Mouse (Mus musculus) midbrain, embryonic 15.5 days (tissue): ENCODE data around the gene Papolb. TPM values are rescaled to one million over a fixed set of nuclear protein-coding genes. Genes with fewer than 3 reads are reported as not detected.

Experiments used
- ATAC-seq: fragments of 200-750 bp; cut with Nextera tagmentation; replicated peaks from 2 replicates; pipeline ENCODE4 v1.8.0; 2017; ENCODE audit warnings: moderate TSS enrichment
- H3K27ac ChIP-seq: fragments of 300-500 bp; sonication (generic); 2 replicates; pipeline ENCODE4 v1.5.1; 2015; ENCODE audit warnings: mild to moderate bottlenecking, inconsistent platforms
- H3K27me3 ChIP-seq: fragments of 300-500 bp; sonication (generic); replicated peaks from 2 replicates; pipeline ENCODE4 v1.6.1; 2015; ENCODE audit warnings: inconsistent platforms
- H3K36me3 ChIP-seq: fragments of 300-500 bp; sonication (generic); replicated peaks from 2 replicates; pipeline ENCODE4 v1.6.1; 2015; ENCODE audit warnings: inconsistent platforms
- H3K4me1 ChIP-seq: fragments of 300-500 bp; sonication (generic); 2 replicates; pipeline ENCODE4 v1.6.1; 2015; ENCODE audit warnings: inconsistent platforms
- H3K4me2 ChIP-seq: fragments of 300-500 bp; sonication (generic); 2 replicates; pipeline ENCODE4 v1.6.1; 2015; ENCODE audit warnings: inconsistent platforms, mild to moderate bottlenecking, moderate library complexity
- H3K4me3 ChIP-seq: fragments of 300-500 bp; sonication (generic); 2 replicates; pipeline ENCODE4 v1.5.1; 2015; ENCODE audit warnings: mild to moderate bottlenecking, inconsistent platforms
- H3K9ac ChIP-seq: fragments of 300-500 bp; sonication (generic); 2 replicates; pipeline ENCODE4 v1.6.1; 2015; ENCODE audit warnings: mild to moderate bottlenecking, inconsistent platforms
- H3K9me3 ChIP-seq: fragments of 300-500 bp; sonication (generic); 2 replicates; pipeline ENCODE4 v1.6.1; 2016; ENCODE audit warnings: inconsistent platforms
- WGBS: fragments of 180-500 bp; shearing (Covaris S2); methylation state at CpG from one replicate; pipeline ENCODE4 v1.1.7; 2015; ENCODE audit warnings: mixed read lengths; 5-methylcytosine and 5-hydroxymethylcytosine counted together
- polyA plus RNA-seq: library from polyadenylated mRNA; unstranded; fragments of >200 nt; fragmentation: Nextera tagmentation; extraction: Ambion mirVana; gene quantifications from 2 replicates; pipeline ENCODE4 v1.2.1, GENCODE M21; 2015

Papolb gene
- polyA plus RNA-seq, 1 experiment from 2014 or later = 0.26 TPM

- H3K9me3 ChIP-seq = no peaks in the 10 kb centered on the region
- H3K36me3 ChIP-seq = no peaks in the 10 kb centered on the region
- peak overlapping the region; percentile 91 for H3K4me2 ChIP-seq
- WGBS = 36% methylated on average over 9 of the region's 9 CpGs
- no peak overlapping the region for H3K9ac ChIP-seq
- peaks cover 13% of the 10 kb centered on the region for H3K4me1 ChIP-seq
- no peak overlapping the region for H3K27ac ChIP-seq
- peak overlapping the region; percentile 55; the same call in 1 of the 2 replicates for H3K4me3 ChIP-seq
- no peaks in the 10 kb centered on the region for H3K27me3 ChIP-seq
- ATAC-seq = no peak
Observed at GRCm38 (mm10) chr5:142549441-142549840, 19.6 kb upstream of the Papolb start.

- H3K9ac ChIP-seq = no peak overlapping the region
- ATAC-seq = no peak
- H3K27ac ChIP-seq = no peak overlapping the region
- H3K4me3 ChIP-seq = no peak overlapping the region
- no peak overlapping the region for H3K4me2 ChIP-seq
- H3K9me3 ChIP-seq = no peaks in the 10 kb centered on the region
- no peaks in the 10 kb centered on the region for H3K27me3 ChIP-seq
- 86% methylated on average over 3 of the region's 3 CpGs for WGBS
- no peaks in the 10 kb centered on the region for H3K36me3 ChIP-seq
- peaks cover 13% of the 10 kb centered on the region for H3K4me1 ChIP-seq
Observed at GRCm38 (mm10) chr5:142547066-142547465, 17.2 kb upstream of the Papolb start.

GRCm38 (mm10) chr5:142546344-142546743, 16.5 kb upstream of the Papolb start:
- no peak overlapping the region for H3K4me3 ChIP-seq
- WGBS = 9% methylated on average over 5 of the region's 5 CpGs
- no peak overlapping the region for H3K4me2 ChIP-seq
- no peaks in the 10 kb centered on the region for H3K36me3 ChIP-seq
- H3K4me1 ChIP-seq = peaks cover 13% of the 10 kb centered on the region
- H3K9me3 ChIP-seq = no peaks in the 10 kb centered on the region
- no peak for ATAC-seq
- H3K9ac ChIP-seq = no peak overlapping the region
- no peaks in the 10 kb centered on the region for H3K27me3 ChIP-seq
- H3K27ac ChIP-seq = no peak overlapping the region

- H3K4me3 ChIP-seq = no peak overlapping the region
- no peak overlapping the region for H3K4me2 ChIP-seq
- no peak for ATAC-seq
- WGBS = 84% methylated on average over 5 of the region's 5 CpGs
- H3K4me1 ChIP-seq = peaks cover 12% of the 10 kb centered on the region
- no peaks in the 10 kb centered on the region for H3K27me3 ChIP-seq
- no peaks in the 10 kb centered on the region for H3K36me3 ChIP-seq
- H3K27ac ChIP-seq = no peak overlapping the region
- no peaks in the 10 kb centered on the region for H3K9me3 ChIP-seq
- H3K9ac ChIP-seq = no peak overlapping the region
Observed at GRCm38 (mm10) chr5:142545014-142545795, 15.3 kb upstream of the Papolb start.

- WGBS = 92% methylated on average over 3 of the region's 3 CpGs
- Histone ChIP-seq H3K4me1 (no peaks in the 10 kb centered on the region), H3K36me3 (no peaks in the 10 kb centered on the region), H3K27me3 (no peaks in the 10 kb centered on the region), H3K27ac (no peak overlapping the region), H3K9me3 (no peaks in the 10 kb centered on the region), H3K4me2 (no peak overlapping the region), H3K4me3 (no peak overlapping the region), H3K9ac (no peak overlapping the region)
- no peak for ATAC-seq
Observed at GRCm38 (mm10) chr5:142537286-142537685, 7.4 kb upstream of the Papolb start.

- Histone ChIP-seq H3K27me3 (peaks cover 2% of the 10 kb centered on the region; the same call in 1 of the 2 replicates), H3K4me2 (no peak overlapping the region), H3K9me3 (no peaks in the 10 kb centered on the region), H3K9ac (no peak overlapping the region), H3K4me3 (no peak overlapping the region), H3K27ac (no peak overlapping the region), H3K36me3 (no peaks in the 10 kb centered on the region), H3K4me1 (no peaks in the 10 kb centered on the region)
- ATAC-seq = no peak
- 80% methylated on average over 4 of the region's 4 CpGs for WGBS
Observed at GRCm38 (mm10) chr5:142535388-142535787, 5.5 kb upstream of the Papolb start.

- WGBS = 64% methylated on average over 8 of the region's 8 CpGs
- H3K4me1 ChIP-seq = no peaks in the 10 kb centered on the region
- H3K9ac ChIP-seq = no peak overlapping the region
- H3K27me3 ChIP-seq = peaks cover 6% of the 10 kb centered on the region; the same call in 1 of the 2 replicates
- no peaks in the 10 kb centered on the region for H3K9me3 ChIP-seq
- H3K4me2 ChIP-seq = no peak overlapping the region
- no peak overlapping the region for H3K4me3 ChIP-seq
- H3K36me3 ChIP-seq = no peaks in the 10 kb centered on the region; the same call in 1 of the 2 replicates
- ATAC-seq = no peak
- no peak overlapping the region for H3K27ac ChIP-seq
Observed at GRCm38 (mm10) chr5:142524711-142525464, 5.0 kb downstream of the Papolb start.

GRCm38 (mm10) chr5:142521195-142521866, 8.5 kb downstream of the Papolb start:
- Histone ChIP-seq H3K4me2 (no peak overlapping the region), H3K9ac (no peak overlapping the region), H3K27ac (no peak overlapping the region), H3K27me3 (no peaks in the 10 kb centered on the region), H3K4me1 (no peaks in the 10 kb centered on the region), H3K36me3 (no peaks in the 10 kb centered on the region), H3K4me3 (no peak overlapping the region), H3K9me3 (no peaks in the 10 kb centered on the region)
- 89% methylated on average over 11 of the region's 11 CpGs for WGBS
- ATAC-seq = no peak

GRCm38 (mm10) chr5:142520360-142520759, 9.5 kb downstream of the Papolb start:
- ATAC-seq = no peak
- H3K4me1 ChIP-seq = no peaks in the 10 kb centered on the region
- H3K27me3 ChIP-seq = no peaks in the 10 kb centered on the region
- no peak overlapping the region for H3K9ac ChIP-seq
- no peak overlapping the region for H3K27ac ChIP-seq
- no peaks in the 10 kb centered on the region for H3K36me3 ChIP-seq
- H3K4me3 ChIP-seq = no peak overlapping the region
- WGBS = 79% methylated on average over 4 of the region's 4 CpGs
- H3K4me2 ChIP-seq = no peak overlapping the region
- H3K9me3 ChIP-seq = no peaks in the 10 kb centered on the region

GRCm38 (mm10) chr5:142518973-142519372, 10.9 kb downstream of the Papolb start:
- no peaks in the 10 kb centered on the region for H3K4me1 ChIP-seq
- no peak overlapping the region for H3K4me3 ChIP-seq
- H3K36me3 ChIP-seq = no peaks in the 10 kb centered on the region
- no peak for ATAC-seq
- no peak overlapping the region for H3K9ac ChIP-seq
- WGBS = 63% methylated on average over 6 of the region's 6 CpGs
- H3K4me2 ChIP-seq = no peak overlapping the region
- no peak overlapping the region for H3K27ac ChIP-seq
- H3K27me3 ChIP-seq = no peaks in the 10 kb centered on the region
- no peaks in the 10 kb centered on the region for H3K9me3 ChIP-seq

GRCm38 (mm10) chr5:142512112-142512511, 17.8 kb downstream of the Papolb start:
- H3K36me3 ChIP-seq = no peaks in the 10 kb centered on the region
- no peak overlapping the region for H3K27ac ChIP-seq
- 83% methylated on average over 4 of the region's 4 CpGs for WGBS
- no peaks in the 10 kb centered on the region for H3K9me3 ChIP-seq
- H3K4me1 ChIP-seq = peaks cover 25% of the 10 kb centered on the region
- no peak overlapping the region for H3K4me2 ChIP-seq
- H3K9ac ChIP-seq = no peak overlapping the region
- no peak overlapping the region for H3K4me3 ChIP-seq
- ATAC-seq = no peak
- H3K27me3 ChIP-seq = no peaks in the 10 kb centered on the region

- H3K36me3 ChIP-seq = no peaks in the 10 kb centered on the region
- peak; percentile 41; the same call in 1 of the 2 replicates for ATAC-seq
- peak overlapping the region; percentile 52; the same call in 1 of the 2 replicates for H3K4me2 ChIP-seq
- peak overlapping the region; percentile 85 for H3K27ac ChIP-seq
- no peaks in the 10 kb centered on the region for H3K9me3 ChIP-seq
- H3K4me1 ChIP-seq = peaks cover 25% of the 10 kb centered on the region
- no peak overlapping the region for H3K4me3 ChIP-seq
- H3K27me3 ChIP-seq = no peaks in the 10 kb centered on the region
- H3K9ac ChIP-seq = peak overlapping the region; percentile 51; the same call in 1 of the 2 replicates
- 33% methylated on average over 7 of the region's 7 CpGs for WGBS
Observed at GRCm38 (mm10) chr5:142510061-142510414, 19.8 kb downstream of the Papolb start.
